Mouse (Mus musculus) bone marrow macrophage, adult 2 months (primary cell): Measurements from ENCODE around the gene Iqcf4.

Experiments used
- CTCF ChIP-seq: IDR thresholded peaks from 2 replicates; pipeline ENCODE4 v1.5.1; 2012; ENCODE audit warnings: low read depth, mild to moderate bottlenecking, low read length, moderate library complexity
- POLR2A ChIP-seq: IDR thresholded peaks from 2 replicates; pipeline ENCODE4 v1.6.1; 2012; ENCODE audit warnings: mild to moderate bottlenecking, low read depth, low read length, borderline replicate concordance

- TF ChIP-seq POLR2A, result no peak
- TF ChIP-seq CTCF, result no peak
Observed at GRCm38 (mm10) chr9:106595836-106596235, 25.0 kb upstream of the Iqcf4 start.
